Mouse (Mus musculus) heart, adult 2 months (tissue): Measurements from ENCODE around the gene Gm42742.

Experiments used
- CTCF ChIP-seq: fragments of 200-600 bp; IDR thresholded peaks from 2 replicates; pipeline ENCODE4 v1.8.1; 2022; ENCODE audit warnings: antibody characterized with exemption, mild to moderate bottlenecking, moderate library complexity
- EP300 ChIP-seq: fragments of 200-500 bp; IDR thresholded peaks from 2 replicates; pipeline ENCODE4 v1.6.1; 2011; ENCODE audit warnings: low read depth, low read length, control low read depth; ENCODE audit not compliant: insufficient read depth

- no peak for TF ChIP-seq EP300
- no peak for TF ChIP-seq CTCF
Measured at GRCm38 (mm10) chr7:126965568-126965967, 55.3 kb downstream of the Gm42742 start.
